Mouse (Mus musculus): ENCODE results near the gene Gm45233. TPM values are rescaled to one million over a fixed set of nuclear protein-coding genes. Genes with fewer than 3 reads are reported as not detected.

Gm45233 gene
- polyA plus RNA-seq, 1 experiment from 2014 or later: 0.31 TPM

- WGBS: 90% methylated on average over 2 of the region's 2 CpGs
- peaks cover 29% of the 10 kb centered on the region for H3K36me3 ChIP-seq
- H3K4me2 ChIP-seq: no peak overlapping the region
- peak overlapping the region; percentile 69 for H3K27ac ChIP-seq
- ATAC-seq (replicated peaks; ENCODE audit: insufficient number of reproducible peaks, insufficient read depth, low FRiP score, low read depth): no peak
- H3K4me1 ChIP-seq (replicated peaks): peaks cover 44% of the 10 kb centered on the region
- H3K4me3 ChIP-seq: no peak overlapping the region
- no peaks in the 10 kb centered on the region for H3K27me3 ChIP-seq
- H3K9me3 ChIP-seq (replicated peaks): no peaks in the 10 kb centered on the region
- H3K9ac ChIP-seq: no peak overlapping the region
These were observed 5.9 kb downstream of the Gm45233 start for GRCm38 (mm10) chr7:43449811-43450210.

- H3K4me2 ChIP-seq: no peak overlapping the region
- WGBS: 90% methylated on average over 11 of the region's 11 CpGs
- no peak for ATAC-seq (replicated peaks; ENCODE audit: insufficient number of reproducible peaks, insufficient read depth, low FRiP score, low read depth)
These were observed 7.8 kb downstream of the Gm45233 start for GRCm38 (mm10) chr7:43451726-43452125.

DNA sequence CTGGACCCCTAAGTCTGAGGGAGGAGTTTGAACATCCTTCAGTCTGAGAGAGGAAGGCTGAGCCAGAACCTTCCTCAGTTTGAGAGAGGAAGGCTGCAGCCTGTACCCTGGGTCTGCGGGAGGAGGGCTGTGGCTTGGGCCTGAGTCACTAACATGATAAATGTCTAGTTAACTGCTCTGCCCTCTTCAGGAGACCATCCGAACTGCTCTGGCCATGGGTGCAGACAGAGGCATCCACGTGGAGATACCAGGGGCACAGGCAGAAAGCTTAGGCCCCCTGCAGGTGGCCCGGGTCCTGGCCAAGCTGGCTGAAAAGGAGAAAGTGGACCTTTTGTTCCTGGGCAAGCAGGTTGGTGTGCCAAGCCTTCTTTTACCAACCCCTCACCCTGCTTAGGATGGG, 8.7 kb downstream of the Gm45233 start:
- Histone ChIP-seq H3K36me3 (peaks cover 55% of the 10 kb centered on the region), H3K4me1 (replicated peaks) (peaks cover 24% of the 10 kb centered on the region), H3K27me3 (no peaks in the 10 kb centered on the region), H3K4me2 (no peak overlapping the region), H3K4me3 (no peak overlapping the region), H3K9ac (no peak overlapping the region), H3K27ac (no peak overlapping the region), H3K9me3 (replicated peaks) (no peaks in the 10 kb centered on the region)
- ATAC-seq (replicated peaks; ENCODE audit: insufficient number of reproducible peaks, insufficient read depth, low FRiP score, low read depth): no peak; the same call in 1 of the 2 replicates
- 50% methylated on average over 4 of the region's 4 CpGs for WGBS

More at GRCm38 (mm10) chr7:43451726-43452125, 7.8 kb downstream of the Gm45233 start:
- peaks cover 46% of the 10 kb centered on the region for H3K36me3 ChIP-seq
- no peaks in the 10 kb centered on the region for H3K9me3 ChIP-seq (replicated peaks)
- no peak overlapping the region for H3K4me3 ChIP-seq
- H3K27me3 ChIP-seq: no peaks in the 10 kb centered on the region
- no peak overlapping the region for H3K27ac ChIP-seq
- no peak overlapping the region for H3K9ac ChIP-seq
- peaks cover 28% of the 10 kb centered on the region for H3K4me1 ChIP-seq (replicated peaks)

GRCm38 (mm10) chr7:43453599-43454355, 9.8 kb downstream of the Gm45233 start:
- no peak overlapping the region for H3K27ac ChIP-seq
- H3K4me2 ChIP-seq: no peak overlapping the region
- no peaks in the 10 kb centered on the region for H3K9me3 ChIP-seq (replicated peaks)
- H3K9ac ChIP-seq: no peak overlapping the region
- no peak overlapping the region for H3K4me3 ChIP-seq
- no peak for ATAC-seq (replicated peaks; ENCODE audit: insufficient number of reproducible peaks, insufficient read depth, low FRiP score, low read depth)
- WGBS: 83% methylated on average over 14 of the region's 14 CpGs
- peaks cover 12% of the 10 kb centered on the region for H3K4me1 ChIP-seq (replicated peaks)
- H3K36me3 ChIP-seq: peaks cover 57% of the 10 kb centered on the region
- no peaks in the 10 kb centered on the region for H3K27me3 ChIP-seq

- Histone ChIP-seq H3K36me3 (peaks cover 57% of the 10 kb centered on the region), H3K27ac (no peak overlapping the region), H3K9me3 (replicated peaks) (no peaks in the 10 kb centered on the region), H3K4me1 (replicated peaks) (peaks cover 6% of the 10 kb centered on the region), H3K9ac (no peak overlapping the region), H3K4me2 (no peak overlapping the region), H3K4me3 (no peak overlapping the region), H3K27me3 (no peaks in the 10 kb centered on the region)
- WGBS: 76% methylated on average over 6 of the region's 6 CpGs
- no peak for ATAC-seq (replicated peaks; ENCODE audit: insufficient number of reproducible peaks, insufficient read depth, low FRiP score, low read depth)
These were observed 10.4 kb downstream of the Gm45233 start for GRCm38 (mm10) chr7:43454371-43454770.

DNA sequence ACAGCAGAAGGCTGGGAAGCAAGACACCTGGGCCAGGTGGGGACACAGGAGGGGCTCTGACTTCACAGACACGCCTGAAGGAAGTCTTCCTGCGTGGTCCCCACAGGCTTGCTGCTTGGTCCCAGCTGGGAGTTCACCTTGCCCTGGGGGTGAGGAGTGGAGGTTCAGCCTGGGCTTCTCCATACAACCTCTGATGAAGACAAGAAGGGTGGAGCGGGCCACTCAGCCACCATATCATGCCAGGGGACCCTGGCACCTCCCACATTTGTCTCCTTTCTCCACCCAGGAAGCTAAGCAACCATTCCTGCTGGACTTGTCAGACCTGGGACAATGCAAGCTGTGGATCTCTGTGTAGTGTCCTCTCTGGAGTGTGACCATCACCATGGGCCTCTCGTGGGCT, 18.9 kb downstream of the Gm45233 start, which contains the start of gene Vsig10l:
Gene Vsig10l (plus strand): TSS at position 301 of the 400 bp plus-strand sequence.
- peaks cover 18% of the 10 kb centered on the region for H3K4me1 ChIP-seq (replicated peaks)
- WGBS: 57% methylated on average over 4 of the region's 4 CpGs
- no peak for ATAC-seq (replicated peaks; ENCODE audit: insufficient number of reproducible peaks, insufficient read depth, low FRiP score, low read depth)
- H3K9ac ChIP-seq: no peak within 1 kb of the TSS
- H3K27me3 ChIP-seq: peaks cover 10% of the 10 kb centered on the region
- no peak within 1 kb of the TSS for H3K4me2 ChIP-seq
- no peaks in the 10 kb centered on the region for H3K9me3 ChIP-seq (replicated peaks)
- no peak within 1 kb of the TSS for H3K27ac ChIP-seq
- no peak within 1 kb of the TSS for H3K4me3 ChIP-seq
- no peaks in the 10 kb centered on the region; the same call in 1 of the 2 replicates for H3K36me3 ChIP-seq

DNA sequence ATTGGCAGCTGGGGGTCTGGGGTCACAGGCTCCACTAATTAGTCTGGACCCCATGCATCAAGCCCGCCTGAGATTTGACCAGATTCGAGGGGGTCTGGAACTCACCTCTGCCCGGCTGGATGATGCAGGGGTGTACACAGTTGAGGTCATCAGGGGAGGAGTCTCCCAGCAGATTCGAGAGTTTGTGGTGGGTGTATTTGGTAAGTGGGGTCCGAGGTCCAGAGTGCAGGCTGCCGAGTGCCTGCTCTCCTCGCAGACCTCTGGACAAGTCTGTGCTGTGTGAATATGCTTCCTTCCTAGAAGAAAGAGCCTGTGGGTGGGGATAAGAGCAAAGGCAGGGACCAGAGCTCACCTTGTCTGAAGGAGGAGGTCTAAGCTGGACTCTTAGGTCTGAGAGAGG, 20.0 kb downstream of the Gm45233 start:
- Histone ChIP-seq H3K4me3 (no peak overlapping the region), H3K4me2 (no peak overlapping the region), H3K36me3 (no peaks in the 10 kb centered on the region), H3K4me1 (replicated peaks) (peaks cover 18% of the 10 kb centered on the region), H3K9me3 (replicated peaks) (no peaks in the 10 kb centered on the region), H3K9ac (no peak overlapping the region), H3K27ac (no peak overlapping the region), H3K27me3 (peaks cover 10% of the 10 kb centered on the region)
- no peak for ATAC-seq (replicated peaks; ENCODE audit: insufficient number of reproducible peaks, insufficient read depth, low FRiP score, low read depth)
- 71% methylated on average over 7 of the region's 7 CpGs for WGBS

DNA sequence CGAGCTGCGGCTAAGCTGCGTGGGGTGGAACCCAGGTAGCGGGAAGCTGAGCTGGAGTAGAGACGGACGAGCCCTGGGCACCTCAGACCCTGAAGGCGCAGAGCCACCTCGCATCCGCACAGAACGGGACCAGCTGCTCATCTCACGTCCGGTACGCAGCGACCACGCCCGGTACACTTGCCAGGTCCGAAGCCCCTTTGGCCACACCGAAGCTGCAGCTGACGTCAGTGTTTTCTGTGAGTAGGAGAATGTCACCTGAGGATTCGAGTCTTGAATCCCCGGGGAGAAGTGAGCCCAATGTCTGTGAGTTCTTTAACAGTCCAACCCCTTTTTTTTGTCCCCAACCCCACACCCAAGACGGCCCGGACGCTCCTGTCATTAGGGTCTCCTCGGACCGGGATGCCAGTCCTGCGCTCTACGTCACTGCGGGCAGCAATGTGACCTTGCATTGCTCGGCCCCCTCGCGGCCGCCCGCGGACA, 21.0 kb downstream of the Gm45233 start:
- peaks cover 10% of the 10 kb centered on the region for H3K27me3 ChIP-seq

GRCm38 (mm10) chr7:43465344-43466098, 21.6 kb downstream of the Gm45233 start:
- 2% methylated on average over 33 of the region's 33 CpGs for WGBS
- H3K9me3 ChIP-seq (replicated peaks): no peaks in the 10 kb centered on the region
- no peaks in the 10 kb centered on the region for H3K36me3 ChIP-seq
- peaks cover 10% of the 10 kb centered on the region for H3K27me3 ChIP-seq
- peak overlapping the region; percentile 55 for H3K9ac ChIP-seq
- H3K4me3 ChIP-seq: peak overlapping the region; percentile 58
- peak overlapping the region; percentile 89 for H3K4me2 ChIP-seq
- peak; percentile 82 for ATAC-seq (replicated peaks; ENCODE audit: insufficient number of reproducible peaks, insufficient read depth, low FRiP score, low read depth)
- H3K27ac ChIP-seq: 0 out of 2 replicates have a peak overlapping the region, but pooled peaks have one; percentile 33
- peaks cover 15% of the 10 kb centered on the region for H3K4me1 ChIP-seq (replicated peaks)

More for the DNA sequence above, 21.0 kb downstream of the Gm45233 start:
- peak; percentile 63; the same call in 1 of the 2 replicates for ATAC-seq (replicated peaks; ENCODE audit: insufficient number of reproducible peaks, insufficient read depth, low FRiP score, low read depth)
- Histone ChIP-seq H3K4me3 (peak overlapping the region; percentile 58), H3K4me1 (replicated peaks) (peaks cover 16% of the 10 kb centered on the region), H3K27ac (no peak overlapping the region), H3K9me3 (replicated peaks) (no peaks in the 10 kb centered on the region), H3K4me2 (peak overlapping the region; percentile 89), H3K9ac (peak overlapping the region; percentile 55), H3K36me3 (no peaks in the 10 kb centered on the region)
- WGBS: 6% methylated on average over 35 of the region's 35 CpGs

- peaks cover 10% of the 10 kb centered on the region for H3K27me3 ChIP-seq
- peak overlapping the region; percentile 58 for H3K4me3 ChIP-seq
- H3K9me3 ChIP-seq (replicated peaks): no peaks in the 10 kb centered on the region
- H3K4me1 ChIP-seq (replicated peaks): peaks cover 15% of the 10 kb centered on the region
- no peaks in the 10 kb centered on the region for H3K36me3 ChIP-seq
- 1% methylated on average over 31 of the region's 33 CpGs for WGBS
- peak; percentile 56; the same call in 1 of the 2 replicates for ATAC-seq (replicated peaks; ENCODE audit: insufficient number of reproducible peaks, insufficient read depth, low FRiP score, low read depth)
- peak overlapping the region; percentile 33; the same call in 1 of the 2 replicates for H3K27ac ChIP-seq
- peak overlapping the region; percentile 89 for H3K4me2 ChIP-seq
- peak overlapping the region; percentile 52 for H3K9ac ChIP-seq
These were observed 22.3 kb downstream of the Gm45233 start for GRCm38 (mm10) chr7:43466099-43466694.

- Histone ChIP-seq H3K9ac (no peak overlapping the region), H3K4me3 (no peak overlapping the region), H3K4me1 (replicated peaks) (peaks cover 8% of the 10 kb centered on the region), H3K27ac (no peak overlapping the region), H3K27me3 (peaks cover 11% of the 10 kb centered on the region), H3K36me3 (no peaks in the 10 kb centered on the region), H3K9me3 (replicated peaks) (no peaks in the 10 kb centered on the region), H3K4me2 (no peak overlapping the region)
- 42% methylated on average over 8 of the region's 8 CpGs for WGBS
- no peak for ATAC-seq (replicated peaks; ENCODE audit: insufficient number of reproducible peaks, insufficient read depth, low FRiP score, low read depth)
These were observed 26.4 kb downstream of the Gm45233 start for GRCm38 (mm10) chr7:43470373-43470772.
